Mouse (Mus musculus) neural tube, embryonic 13.5 days (tissue): ENCODE results near the gene Pdss1. TPM values are rescaled to one million over a fixed set of nuclear protein-coding genes. Genes with fewer than 3 reads are reported as not detected.
"Not testable (repeated sequence)": the region's sequence is repeated elsewhere in the genome, so short reads cannot be mapped to it uniquely, and the experiment has no call there.

Experiments used
- ATAC-seq: fragments of 200-750 bp; cut with Nextera tagmentation; 2 replicates; pipeline ENCODE4 v1.8.0; 2017; ENCODE audit warnings: low read depth, mild to moderate bottlenecking, moderate TSS enrichment, moderate library complexity
- H3K27ac ChIP-seq: fragments of 300-500 bp; sonication (generic); replicated peaks from 2 replicates; pipeline ENCODE4 v1.5.1; 2015; ENCODE audit warnings: moderate library complexity, mild to moderate bottlenecking, inconsistent platforms
- H3K27me3 ChIP-seq: fragments of 300-500 bp; sonication (generic); 2 replicates; pipeline ENCODE4 v1.6.1; 2015; ENCODE audit warnings: mild to moderate bottlenecking, inconsistent platforms
- H3K36me3 ChIP-seq: fragments of 300-500 bp; sonication (generic); 2 replicates; pipeline ENCODE4 v1.6.1; 2015; ENCODE audit warnings: mild to moderate bottlenecking, inconsistent platforms
- H3K4me1 ChIP-seq: fragments of 300-500 bp; sonication (generic); replicated peaks from 2 replicates; pipeline ENCODE4 v1.6.1; 2015; ENCODE audit warnings: inconsistent platforms
- H3K4me2 ChIP-seq: fragments of 300-500 bp; sonication (generic); 2 replicates; pipeline ENCODE4 v1.6.1; 2015; ENCODE audit warnings: inconsistent platforms, mild to moderate bottlenecking, moderate library complexity
- H3K4me3 ChIP-seq: fragments of 300-500 bp; sonication (generic); 2 replicates; pipeline ENCODE4 v1.5.1; 2015; ENCODE audit warnings: mild to moderate bottlenecking, inconsistent platforms
- H3K9ac ChIP-seq: fragments of 300-500 bp; sonication (generic); 2 replicates; pipeline ENCODE4 v1.6.1; 2015; ENCODE audit warnings: moderate library complexity, mild to moderate bottlenecking, inconsistent platforms
- H3K9me3 ChIP-seq: fragments of 300-500 bp; sonication (generic); 2 replicates; pipeline ENCODE4 v1.6.1; 2016; ENCODE audit warnings: inconsistent platforms
- WGBS: fragments of 180-500 bp; shearing (Covaris S2); methylation state at CpG from one replicate; pipeline ENCODE4 v1.1.7; 2015; 5-methylcytosine and 5-hydroxymethylcytosine counted together
- polyA plus RNA-seq: library from polyadenylated mRNA; unstranded; fragments of >200 nt; fragmentation: Nextera tagmentation; extraction: Ambion mirVana; gene quantifications from 2 replicates; pipeline ENCODE4 v1.2.1, GENCODE M21; 2015

Pdss1 gene
- polyA plus RNA-seq, 1 experiment from 2014 or later, result 25.8 TPM

GRCm38 (mm10) chr2:22894932-22895281 lies 415 bp upstream of the Pdss1 start:
- ATAC-seq, result peak; percentile 65
- no peaks in the 10 kb centered on the region for H3K36me3 ChIP-seq
- no peaks in the 10 kb centered on the region for H3K9me3 ChIP-seq
- peak overlapping the region; percentile 90 for H3K27ac ChIP-seq
- peaks cover 23% of the 10 kb centered on the region for H3K4me1 ChIP-seq
- H3K4me3 ChIP-seq, result peak overlapping the region; percentile 93
- 20% methylated on average over 9 of the region's 9 CpGs for WGBS
- peak overlapping the region; percentile 87 for H3K4me2 ChIP-seq
- H3K9ac ChIP-seq, result peak overlapping the region; percentile 85
- H3K27me3 ChIP-seq, result no peaks in the 10 kb centered on the region

GRCm38 (mm10) chr2:22903947-22904346 lies 8.6 kb downstream of the Pdss1 start:
- Histone ChIP-seq H3K4me2 (no peak overlapping the region), H3K27ac (no peak overlapping the region), H3K36me3 (peaks cover 54% of the 10 kb centered on the region), H3K4me1 (no peaks in the 10 kb centered on the region), H3K9me3 (no peaks in the 10 kb centered on the region), H3K27me3 (no peaks in the 10 kb centered on the region), H3K4me3 (no peak overlapping the region), H3K9ac (no peak overlapping the region)
- ATAC-seq, result no peak
- WGBS, result 95% methylated on average over 3 of the region's 3 CpGs

GRCm38 (mm10) chr2:22914421-22914820 lies 19.1 kb downstream of the Pdss1 start:
- WGBS, result 92% methylated on average over 3 of the region's 3 CpGs

GRCm38 (mm10) chr2:22918651-22919050 lies 23.3 kb downstream of the Pdss1 start:
- H3K4me1 ChIP-seq, result no peaks in the 10 kb centered on the region
- no peak overlapping the region for H3K4me2 ChIP-seq
- ATAC-seq, result no peak
- H3K36me3 ChIP-seq, result peaks cover 54% of the 10 kb centered on the region
- H3K9me3 ChIP-seq, result no peaks in the 10 kb centered on the region
- H3K27me3 ChIP-seq, result no peaks in the 10 kb centered on the region
- no peak overlapping the region for H3K9ac ChIP-seq
- H3K4me3 ChIP-seq, result no peak overlapping the region
- no peak overlapping the region for H3K27ac ChIP-seq
- 94% methylated on average over 2 of the region's 2 CpGs for WGBS

More at GRCm38 (mm10) chr2:22914421-22914820, 19.1 kb downstream of the Pdss1 start:
- Histone ChIP-seq H3K36me3 (peaks cover 61% of the 10 kb centered on the region), H3K4me1 (no peaks in the 10 kb centered on the region), H3K27ac (no peak overlapping the region), H3K9ac (no peak overlapping the region), H3K4me2 (no peak overlapping the region), H3K4me3 (no peak overlapping the region), H3K9me3 (no peaks in the 10 kb centered on the region), H3K27me3 (no peaks in the 10 kb centered on the region)
- no peak for ATAC-seq

- H3K4me3 ChIP-seq, H3K4me1 ChIP-seq, H3K27me3 ChIP-seq, H3K9ac ChIP-seq, H3K9me3 ChIP-seq, H3K27ac ChIP-seq, H3K4me2 ChIP-seq, ATAC-seq: not testable (repeated sequence)
- 96% methylated on average over 3 of the region's 3 CpGs for WGBS
- H3K36me3 ChIP-seq, result peaks cover 30% of the 10 kb centered on the region
These were observed 30.6 kb downstream of the Pdss1 start for GRCm38 (mm10) chr2:22925911-22926310.

GRCm38 (mm10) chr2:22928259-22928658 lies 32.9 kb downstream of the Pdss1 start:
- no peak for ATAC-seq
- Histone ChIP-seq H3K4me3 (no peak overlapping the region), H3K4me2 (no peak overlapping the region), H3K36me3 (peaks cover 39% of the 10 kb centered on the region), H3K4me1 (no peaks in the 10 kb centered on the region), H3K9me3 (no peaks in the 10 kb centered on the region), H3K9ac (no peak overlapping the region), H3K27me3 (no peaks in the 10 kb centered on the region), H3K27ac (no peak overlapping the region)
- 83% methylated on average over 2 of the region's 2 CpGs for WGBS

GRCm38 (mm10) chr2:22933556-22933955 lies 38.2 kb downstream of the Pdss1 start:
- 77% methylated on average over 1 of the region's 1 CpGs for WGBS
- Histone ChIP-seq H3K4me1 (no peaks in the 10 kb centered on the region), H3K9me3 (no peaks in the 10 kb centered on the region)

GRCm38 (mm10) chr2:22949956-22950355 lies 54.6 kb downstream of the Pdss1 start:
- no peak overlapping the region for H3K4me3 ChIP-seq
- H3K9me3 ChIP-seq, result no peaks in the 10 kb centered on the region
- H3K9ac ChIP-seq, result no peak overlapping the region
- no peak for ATAC-seq
- no peak overlapping the region for H3K4me2 ChIP-seq
- no peaks in the 10 kb centered on the region for H3K4me1 ChIP-seq
- 74% methylated on average over 4 of the region's 4 CpGs for WGBS
- no peak overlapping the region for H3K27ac ChIP-seq
- H3K27me3 ChIP-seq, result no peaks in the 10 kb centered on the region
- peaks cover 3% of the 10 kb centered on the region; the same call in 1 of the 2 replicates for H3K36me3 ChIP-seq

More at GRCm38 (mm10) chr2:22933556-22933955, 38.2 kb downstream of the Pdss1 start:
- H3K4me3 ChIP-seq, result no peak overlapping the region
- no peak for ATAC-seq
- no peak overlapping the region for H3K4me2 ChIP-seq
- no peak overlapping the region for H3K27ac ChIP-seq
- H3K27me3 ChIP-seq, result no peaks in the 10 kb centered on the region
- no peak overlapping the region for H3K9ac ChIP-seq
- peaks cover 57% of the 10 kb centered on the region for H3K36me3 ChIP-seq

GRCm38 (mm10) chr2:22954278-22954677 lies 59.0 kb downstream of the Pdss1 start:
- no peak overlapping the region for H3K4me2 ChIP-seq
- no peak for ATAC-seq
- H3K27ac ChIP-seq, result no peak overlapping the region
- no peaks in the 10 kb centered on the region for H3K36me3 ChIP-seq
- H3K9me3 ChIP-seq, result no peaks in the 10 kb centered on the region
- no peaks in the 10 kb centered on the region for H3K4me1 ChIP-seq
- H3K4me3 ChIP-seq, result no peak overlapping the region
- H3K9ac ChIP-seq, result no peak overlapping the region
- 89% methylated on average over 4 of the region's 4 CpGs for WGBS
- no peaks in the 10 kb centered on the region for H3K27me3 ChIP-seq

GRCm38 (mm10) chr2:22955914-22956313 lies 60.6 kb downstream of the Pdss1 start:
- H3K4me2 ChIP-seq, result no peak overlapping the region
- ATAC-seq, result no peak

GRCm38 (mm10) chr2:22957415-22957814 lies 62.1 kb downstream of the Pdss1 start:
- H3K27me3 ChIP-seq, result no peaks in the 10 kb centered on the region
- 0 out of 2 replicates have a peak, but pooled peaks cover 4% of the 10 kb centered on the region for H3K36me3 ChIP-seq
- no peaks in the 10 kb centered on the region for H3K9me3 ChIP-seq
- no peak for ATAC-seq
- H3K4me2 ChIP-seq, result no peak overlapping the region
- no peak overlapping the region for H3K9ac ChIP-seq
- no peak overlapping the region for H3K27ac ChIP-seq
- WGBS, result 70% methylated on average over 1 of the region's 1 CpGs
- H3K4me3 ChIP-seq, result no peak overlapping the region
- H3K4me1 ChIP-seq, result no peaks in the 10 kb centered on the region

More at GRCm38 (mm10) chr2:22955914-22956313, 60.6 kb downstream of the Pdss1 start:
- WGBS, result 92% methylated on average over 5 of the region's 5 CpGs
- no peak overlapping the region for H3K27ac ChIP-seq
- H3K4me1 ChIP-seq, result no peaks in the 10 kb centered on the region
- H3K4me3 ChIP-seq, result no peak overlapping the region
- 0 out of 2 replicates have a peak, but pooled peaks cover 4% of the 10 kb centered on the region for H3K36me3 ChIP-seq
- no peaks in the 10 kb centered on the region for H3K27me3 ChIP-seq
- H3K9ac ChIP-seq, result no peak overlapping the region
- no peaks in the 10 kb centered on the region for H3K9me3 ChIP-seq

GRCm38 (mm10) chr2:22961681-22962080 lies 66.4 kb downstream of the Pdss1 start:
- Histone ChIP-seq H3K36me3 (0 out of 2 replicates have a peak, but pooled peaks cover 4% of the 10 kb centered on the region), H3K4me1 (no peaks in the 10 kb centered on the region), H3K4me3 (no peak overlapping the region), H3K27ac (no peak overlapping the region), H3K27me3 (no peaks in the 10 kb centered on the region), H3K9ac (no peak overlapping the region), H3K4me2 (no peak overlapping the region), H3K9me3 (no peaks in the 10 kb centered on the region)
- WGBS, result 95% methylated on average over 2 of the region's 2 CpGs
- ATAC-seq, result no peak

GRCm38 (mm10) chr2:22962242-22962641 lies 66.9 kb downstream of the Pdss1 start:
- H3K36me3 ChIP-seq, result 0 out of 2 replicates have a peak, but pooled peaks cover 4% of the 10 kb centered on the region
- H3K4me3 ChIP-seq, result no peak overlapping the region
- H3K9me3 ChIP-seq, result no peaks in the 10 kb centered on the region
- 95% methylated on average over 8 of the region's 8 CpGs for WGBS
- no peaks in the 10 kb centered on the region for H3K27me3 ChIP-seq
- H3K4me1 ChIP-seq, result no peaks in the 10 kb centered on the region
- no peak overlapping the region for H3K9ac ChIP-seq
- no peak overlapping the region for H3K4me2 ChIP-seq
- H3K27ac ChIP-seq, result no peak overlapping the region
- ATAC-seq, result no peak
